Mouse (Mus musculus) liver, postnatal 0 days (tissue): Measurements from ENCODE around the gene Hoxa5.

ENCODE experiments used
- CTCF ChIP-seq: sonication (generic); IDR thresholded peaks from 2 replicates; pipeline ENCODE4 v1.5.1; 2016; ENCODE audit warnings: antibody characterized with exemption, low read depth
- EP300 ChIP-seq: IDR thresholded peaks from 2 replicates; pipeline ENCODE4 v1.6.1; 2016; ENCODE audit warnings: antibody characterized with exemption, low read depth, mild to moderate bottlenecking

DNA sequence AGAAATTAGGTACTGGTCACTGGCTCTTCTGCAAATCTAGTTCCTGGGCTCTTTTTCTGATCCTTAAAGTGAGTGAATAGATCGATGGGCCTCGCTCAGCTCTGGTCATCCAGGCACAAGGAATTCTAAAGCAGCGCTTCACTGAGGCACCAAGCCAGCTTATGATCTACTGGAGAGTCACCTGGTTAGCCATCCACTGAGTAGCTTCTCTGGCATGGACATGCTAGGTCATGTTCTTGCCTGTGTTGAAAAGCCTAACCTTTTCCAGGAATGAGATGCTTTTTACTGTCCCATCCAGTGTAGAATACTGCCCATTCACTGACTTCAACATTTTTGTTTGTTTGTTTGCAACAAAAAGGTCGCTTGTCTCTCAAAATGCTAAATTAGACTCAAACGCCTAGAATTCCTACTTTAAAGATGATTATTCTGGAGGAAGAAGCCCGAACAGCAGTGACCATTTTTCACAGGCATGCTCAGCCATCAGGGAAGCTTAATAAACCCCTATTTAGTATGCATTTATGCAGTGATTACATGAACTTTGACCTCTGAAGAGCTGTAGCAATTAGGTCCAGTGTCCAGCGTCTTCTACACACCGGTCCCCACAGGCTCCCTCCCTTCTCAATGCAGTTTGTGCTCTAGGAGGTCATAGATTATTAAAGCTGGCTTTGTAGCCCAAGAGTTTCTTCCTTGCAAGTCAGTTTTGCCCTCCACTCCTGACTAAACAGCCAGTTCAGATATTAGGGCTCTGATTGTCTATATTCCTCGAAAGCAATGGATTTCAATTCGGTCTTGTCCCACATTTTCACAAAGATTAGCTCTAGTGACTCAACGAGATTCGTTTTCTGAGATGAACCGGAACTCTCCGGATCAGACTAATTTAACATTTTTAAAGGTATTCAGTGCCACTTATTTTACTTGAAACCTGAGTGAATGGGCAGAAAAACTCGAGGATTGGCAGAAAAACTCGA is 51.9 kb downstream of the Hoxa5 start:
- no peak for TF ChIP-seq CTCF
- TF ChIP-seq EP300 = no peak
